Mouse (Mus musculus): ENCODE data around the gene Trabd. TPM values are rescaled to one million over a fixed set of nuclear protein-coding genes. Genes with fewer than 3 reads are reported as not detected.
A peak's percentile ranks its signal among the peaks of the same experiment; 100 is the strongest.

The Trabd gene
- polyA plus RNA-seq, 1 experiment from 2014 or later = 39.3 TPM

GRCm38 (mm10) chr15:89106976-89107375, 32.1 kb downstream of the Trabd start:
- no peak for ATAC-seq (replicated peaks)
- no peak overlapping the region for H3K9ac ChIP-seq (replicated peaks)
- no peaks in the 10 kb centered on the region for H3K4me1 ChIP-seq
- no peaks in the 10 kb centered on the region for H3K9me3 ChIP-seq
- no peak overlapping the region for H3K4me3 ChIP-seq
- no peak overlapping the region for H3K4me2 ChIP-seq (replicated peaks)
- H3K27me3 ChIP-seq = no peaks in the 10 kb centered on the region
- H3K36me3 ChIP-seq = peaks cover 88% of the 10 kb centered on the region
- WGBS = 92% methylated on average over 1 of the region's 1 CpGs
- H3K27ac ChIP-seq (replicated peaks) = no peak overlapping the region

GRCm38 (mm10) chr15:89110147-89110546, 35.2 kb downstream of the Trabd start:
- Histone ChIP-seq H3K27ac (replicated peaks) (no peak overlapping the region), H3K27me3 (no peaks in the 10 kb centered on the region), H3K36me3 (peaks cover 79% of the 10 kb centered on the region), H3K9me3 (no peaks in the 10 kb centered on the region), H3K4me1 (no peaks in the 10 kb centered on the region), H3K9ac (replicated peaks) (no peak overlapping the region), H3K4me2 (replicated peaks) (no peak overlapping the region), H3K4me3 (no peak overlapping the region)
- 84% methylated on average over 9 of the region's 9 CpGs for WGBS
- no peak for ATAC-seq (replicated peaks)

- Histone ChIP-seq H3K27me3 (no peaks in the 10 kb centered on the region), H3K36me3 (peaks cover 32% of the 10 kb centered on the region), H3K27ac (replicated peaks) (no peak overlapping the region), H3K4me3 (no peak overlapping the region), H3K4me2 (replicated peaks) (no peak overlapping the region), H3K9ac (replicated peaks) (no peak overlapping the region), H3K4me1 (peaks cover 33% of the 10 kb centered on the region), H3K9me3 (no peaks in the 10 kb centered on the region)
- ATAC-seq (replicated peaks) = no peak
These were observed 43.1 kb downstream of the Trabd start for GRCm38 (mm10) chr15:89118007-89118406.

- Histone ChIP-seq H3K9me3 (no peaks in the 10 kb centered on the region), H3K9ac (replicated peaks) (peak within 1 kb of the TSS; percentile 61), H3K27ac (replicated peaks) (peak within 1 kb of the TSS; percentile 92), H3K4me2 (replicated peaks) (peak within 1 kb of the TSS; percentile 93), H3K27me3 (no peaks in the 10 kb centered on the region), H3K4me3 (peak within 1 kb of the TSS; percentile 79), H3K36me3 (peaks cover 4% of the 10 kb centered on the region; the same call in 1 of the 2 replicates), H3K4me1 (peaks cover 51% of the 10 kb centered on the region)
- peak; percentile 84 for ATAC-seq (replicated peaks)
- WGBS = under 1% methylated on average over 47 of the region's 47 CpGs
These were observed 47.9 kb downstream of the Trabd start, which contains the start of gene Tubgcp6 for GRCm38 (mm10) chr15:89122649-89123366. Gene Tubgcp6 (minus strand): TSS chr15:89123112.

GRCm38 (mm10) chr15:89123595-89123994, 48.7 kb downstream of the Trabd start:
- ATAC-seq (replicated peaks) = peak; percentile 8; the same call in 1 of the 2 replicates
- peak overlapping the region; percentile 93 for H3K4me2 ChIP-seq (replicated peaks)
- peaks cover 55% of the 10 kb centered on the region for H3K4me1 ChIP-seq
- H3K27ac ChIP-seq (replicated peaks) = peak overlapping the region; percentile 92
- H3K4me3 ChIP-seq = peak overlapping the region; percentile 79
- H3K36me3 ChIP-seq = peaks cover 4% of the 10 kb centered on the region; the same call in 1 of the 2 replicates
- H3K27me3 ChIP-seq = no peaks in the 10 kb centered on the region
- WGBS = 36% methylated on average over 11 of the region's 11 CpGs
- peak overlapping the region; percentile 61 for H3K9ac ChIP-seq (replicated peaks)
- H3K9me3 ChIP-seq = no peaks in the 10 kb centered on the region

GRCm38 (mm10) chr15:89124312-89124711, 49.4 kb downstream of the Trabd start:
- ATAC-seq (replicated peaks) = no peak
- Histone ChIP-seq H3K9ac (replicated peaks) (no peak overlapping the region), H3K4me2 (replicated peaks) (no peak overlapping the region), H3K4me3 (no peak overlapping the region), H3K36me3 (peaks cover 4% of the 10 kb centered on the region; the same call in 1 of the 2 replicates), H3K4me1 (peaks cover 59% of the 10 kb centered on the region), H3K9me3 (no peaks in the 10 kb centered on the region), H3K27me3 (no peaks in the 10 kb centered on the region), H3K27ac (replicated peaks) (peak overlapping the region; percentile 92; the same call in 1 of the 2 replicates)
- WGBS = 93% methylated on average over 3 of the region's 3 CpGs

- Histone ChIP-seq H3K9me3 (no peaks in the 10 kb centered on the region), H3K27ac (replicated peaks) (no peak overlapping the region), H3K27me3 (no peaks in the 10 kb centered on the region), H3K36me3 (peaks cover 4% of the 10 kb centered on the region; the same call in 1 of the 2 replicates), H3K4me1 (peaks cover 49% of the 10 kb centered on the region), H3K9ac (replicated peaks) (no peak overlapping the region), H3K4me2 (replicated peaks) (no peak overlapping the region), H3K4me3 (no peak overlapping the region)
- 93% methylated on average over 9 of the region's 9 CpGs for WGBS
- no peak for ATAC-seq (replicated peaks)
These were observed 50.4 kb downstream of the Trabd start for GRCm38 (mm10) chr15:89125351-89125750.

- Histone ChIP-seq H3K9ac (replicated peaks) (no peak overlapping the region), H3K4me1 (peaks cover 36% of the 10 kb centered on the region), H3K27me3 (no peaks in the 10 kb centered on the region), H3K27ac (replicated peaks) (no peak overlapping the region), H3K36me3 (peaks cover 4% of the 10 kb centered on the region; the same call in 1 of the 2 replicates), H3K4me3 (no peak overlapping the region), H3K9me3 (no peaks in the 10 kb centered on the region), H3K4me2 (replicated peaks) (no peak overlapping the region)
- no peak for ATAC-seq (replicated peaks)
- 87% methylated on average over 8 of the region's 8 CpGs for WGBS
These were observed 51.7 kb downstream of the Trabd start for GRCm38 (mm10) chr15:89126622-89127021.

- Histone ChIP-seq H3K9me3 (no peaks in the 10 kb centered on the region), H3K4me1 (peaks cover 28% of the 10 kb centered on the region), H3K27me3 (no peaks in the 10 kb centered on the region), H3K9ac (replicated peaks) (peak overlapping the region; percentile 68), H3K4me2 (replicated peaks) (peak overlapping the region; percentile 90), H3K27ac (replicated peaks) (no peak overlapping the region), H3K4me3 (peak overlapping the region; percentile 65), H3K36me3 (peaks cover 4% of the 10 kb centered on the region; the same call in 1 of the 2 replicates)
- WGBS = 90% methylated on average over 8 of the region's 8 CpGs
- ATAC-seq (replicated peaks) = no peak
These were observed 52.5 kb downstream of the Trabd start for GRCm38 (mm10) chr15:89127364-89127940.

- Histone ChIP-seq H3K4me2 (replicated peaks) (peak within 1 kb of the TSS; percentile 90), H3K9me3 (no peaks in the 10 kb centered on the region), H3K27ac (replicated peaks) (peak within 1 kb of the TSS; percentile 83), H3K4me3 (peak within 1 kb of the TSS; percentile 65), H3K4me1 (peaks cover 21% of the 10 kb centered on the region), H3K9ac (replicated peaks) (peak within 1 kb of the TSS; percentile 68), H3K27me3 (no peaks in the 10 kb centered on the region), H3K36me3 (peaks cover 4% of the 10 kb centered on the region; the same call in 1 of the 2 replicates)
- WGBS = 2% methylated on average over 36 of the region's 36 CpGs
- peak; percentile 86 for ATAC-seq (replicated peaks)
These were observed 53.7 kb downstream of the Trabd start, which contains the start of gene Hdac10 for GRCm38 (mm10) chr15:89128382-89129350. Gene Hdac10 (minus strand): TSS chr15:89128700.

- ATAC-seq (replicated peaks) = no peak
- Histone ChIP-seq H3K27ac (replicated peaks) (no peak overlapping the region), H3K4me3 (no peak overlapping the region)
These were observed 55.3 kb downstream of the Trabd start for GRCm38 (mm10) chr15:89130245-89130644.

More at GRCm38 (mm10) chr15:89130245-89130644, 55.3 kb downstream of the Trabd start:
- H3K9ac ChIP-seq (replicated peaks) = no peak overlapping the region
- H3K27me3 ChIP-seq = no peaks in the 10 kb centered on the region
- no peaks in the 10 kb centered on the region for H3K9me3 ChIP-seq
- H3K36me3 ChIP-seq = peaks cover 3% of the 10 kb centered on the region; the same call in 1 of the 2 replicates
- peaks cover 16% of the 10 kb centered on the region for H3K4me1 ChIP-seq
- H3K4me2 ChIP-seq (replicated peaks) = no peak overlapping the region

All from forebrain, embryonic 15.5 days (tissue).